Mouse (Mus musculus): ENCODE measurements at regions not wholly inside any gene's neighbourhood (a gene's known extent, or its start where the extent isn't known, plus 50 kb on each side); places are given as distances from the start of the nearest gene placed in this dataset.

GRCm38 (mm10) chr11:52565457-52565856 lies 169.2 kb downstream of the 9530068E07Rik start:
- no peak for TF ChIP-seq EP300 (IDR thresholded peaks at IDR 0.05; ENCODE audit: low read depth)
- no peak for TF ChIP-seq CTCF (IDR thresholded peaks at IDR 0.05; ENCODE audit: low read depth)
